Mouse (Mus musculus): ENCODE measurements around the gene Hipk3. TPM values are rescaled to one million over a fixed set of nuclear protein-coding genes. Genes with fewer than 3 reads are reported as not detected.

Gene Hipk3
- total RNA-seq, 2 experiments from 2014 or later = 50.7 to 52.9 TPM

DNA sequence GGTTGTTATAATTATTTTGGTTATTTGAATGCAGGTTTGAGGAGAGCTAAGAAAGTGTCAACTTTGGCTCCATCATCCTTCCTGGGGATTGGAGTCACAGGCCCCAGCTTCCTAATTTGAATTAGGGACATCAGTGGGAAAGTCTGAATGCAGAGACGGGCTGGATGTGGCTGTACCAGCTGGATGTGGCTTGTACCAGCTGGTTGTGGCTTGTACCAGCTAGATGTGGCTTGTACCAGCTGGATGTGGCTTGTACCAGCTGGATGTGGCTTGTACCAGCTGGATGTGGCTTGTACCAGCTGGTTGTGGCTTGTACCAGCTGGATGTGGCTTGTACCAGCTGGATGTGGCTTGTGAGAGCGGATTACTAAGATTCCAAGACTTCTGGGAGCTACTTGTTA is 74.8 kb downstream of the Hipk3 start:
- no peak for DNase-seq (ENCODE audit: low spot score in 2 of 2)

DNA sequence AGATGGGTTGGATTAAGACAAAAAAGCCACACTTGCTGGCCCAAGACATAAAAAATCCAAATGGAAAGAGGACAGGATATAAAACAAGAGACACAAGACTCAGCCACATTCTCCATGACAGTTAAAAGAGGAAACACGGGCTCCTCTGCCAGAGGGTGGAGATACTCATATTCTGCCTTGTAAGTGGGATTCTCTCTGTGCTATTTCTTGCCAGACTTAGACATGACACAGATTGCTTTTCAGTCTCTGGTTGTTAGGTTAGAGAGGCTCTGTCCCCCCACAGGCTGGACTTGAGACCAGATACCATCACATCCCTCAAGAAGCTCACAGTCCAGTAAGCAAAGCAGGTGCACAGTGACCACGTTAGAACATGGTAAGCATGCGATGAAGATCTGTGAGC is 81.2 kb downstream of the Hipk3 start:
- no peak for DNase-seq (ENCODE audit: low spot score in 2 of 2)

DNA sequence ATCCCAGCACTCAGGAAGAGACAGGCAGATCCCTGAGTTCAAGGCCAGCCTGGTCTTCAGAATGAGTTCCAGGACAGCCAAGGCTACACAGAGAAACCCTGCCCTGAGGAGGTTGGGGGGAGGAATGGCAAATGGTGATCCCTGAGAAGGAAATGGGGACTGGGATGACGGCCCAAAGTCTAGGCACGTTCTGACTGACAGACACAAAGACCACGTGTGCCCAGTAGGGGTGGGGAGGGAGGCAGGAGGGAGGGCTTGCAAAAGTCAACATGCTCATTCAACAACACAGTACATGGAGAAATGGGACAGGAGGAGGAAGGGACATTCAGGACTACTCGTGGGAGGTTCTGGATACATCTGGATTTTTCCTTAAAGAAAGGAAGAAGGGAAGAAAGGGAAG is 81.8 kb downstream of the Hipk3 start:
- DNase-seq (ENCODE audit: low spot score in 2 of 2) = no peak

GRCm38 (mm10) chr2:104411806-104412205 is 82.4 kb downstream of the Hipk3 start:
- no peak for DNase-seq (ENCODE audit: low spot score in 2 of 2)

DNA sequence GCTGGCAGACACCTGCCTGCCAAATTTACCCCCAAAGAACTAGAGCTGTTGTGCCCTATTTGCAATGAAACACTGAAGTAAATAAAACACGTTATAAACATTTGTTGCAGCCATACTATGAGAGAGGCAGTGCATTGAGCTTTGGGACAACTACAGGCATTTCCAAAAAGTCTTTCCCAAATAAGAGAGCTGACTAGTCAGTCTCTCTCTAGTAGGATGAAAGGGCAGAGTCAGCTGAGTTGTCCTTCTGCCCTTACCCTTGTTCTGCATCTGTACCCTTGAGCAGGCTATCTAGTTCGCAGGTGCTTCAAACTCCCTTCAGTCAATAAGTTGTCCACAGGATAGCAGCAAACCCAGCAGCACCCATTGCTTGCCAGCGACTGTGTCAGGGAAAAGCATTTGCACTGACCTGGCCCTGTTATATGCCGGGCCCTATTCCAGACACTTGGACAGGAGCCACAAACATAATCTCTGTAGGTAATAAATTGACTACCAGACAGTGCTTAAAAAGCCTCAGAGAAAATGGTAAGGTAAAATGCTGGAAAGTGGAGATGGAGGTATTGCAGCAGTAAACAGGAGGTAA is 83.2 kb downstream of the Hipk3 start, which contains the start of gene D430041D05Rik:
Gene D430041D05Rik, minus strand, starts transcription at position 51 of the 583 bp plus-strand sequence.
- no peak for DNase-seq (ENCODE audit: low spot score in 2 of 2)

- peak; percentile 57 to 60 for DNase-seq (ENCODE audit: low spot score in 2 of 2)
These were observed 84.1 kb downstream of the Hipk3 start for GRCm38 (mm10) chr2:104409851-104410821.

DNA sequence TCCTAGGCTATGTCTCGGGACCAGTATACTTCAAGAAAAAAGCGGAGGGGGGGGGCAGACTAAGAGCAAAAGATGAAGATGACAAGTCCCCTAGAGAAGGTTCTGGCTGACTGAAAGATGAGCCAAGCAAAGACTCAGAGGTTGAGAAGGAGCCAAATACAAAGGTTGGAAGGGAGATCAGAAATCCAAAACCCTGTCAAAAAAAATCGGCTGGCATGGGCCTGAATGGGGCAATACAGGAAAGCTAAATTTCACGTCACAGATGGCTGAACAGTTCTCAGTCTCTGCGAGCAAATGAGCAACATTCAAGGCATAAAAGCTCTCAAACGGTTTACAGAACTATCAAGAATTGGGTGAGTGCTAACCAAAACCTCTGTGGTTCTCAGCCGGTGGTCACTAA is 85.9 kb downstream of the Hipk3 start:
- DNase-seq (ENCODE audit: low spot score in 2 of 2) = no peak

GRCm38 (mm10) chr2:104407913-104408312 is 86.3 kb downstream of the Hipk3 start:
- no peak for DNase-seq (ENCODE audit: low spot score in 2 of 2)

GRCm38 (mm10) chr2:104404036-104404435 is 90.2 kb downstream of the Hipk3 start:
- no peak for DNase-seq (ENCODE audit: low spot score in 2 of 2)

GRCm38 (mm10) chr2:104398651-104399290 is 95.5 kb downstream of the Hipk3 start:
- DNase-seq (ENCODE audit: low spot score in 2 of 2) = no peak

- DNase-seq (ENCODE audit: low spot score in 2 of 2) = no peak
These were observed 98.3 kb downstream of the Hipk3 start for GRCm38 (mm10) chr2:104395961-104396360.

DNA sequence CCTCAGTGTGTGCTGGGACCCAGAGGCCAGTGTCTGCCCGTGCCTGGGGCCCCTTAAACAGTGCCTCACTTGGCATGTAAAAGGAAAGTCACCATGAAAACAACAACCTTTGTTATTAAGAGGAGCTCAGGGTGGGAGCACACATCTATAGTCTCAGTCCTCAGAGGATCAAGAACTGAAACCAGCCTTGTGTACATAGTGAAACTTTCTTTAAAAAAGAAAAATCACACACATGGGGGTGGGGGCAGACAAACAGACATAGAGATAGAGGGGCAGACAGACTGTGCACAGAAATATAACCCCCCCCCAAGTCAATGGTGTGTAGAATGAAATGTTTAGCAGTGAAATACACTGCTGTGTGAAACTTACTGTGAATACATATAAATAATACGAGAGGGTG is 99.5 kb downstream of the Hipk3 start:
- no peak for DNase-seq (ENCODE audit: low spot score in 2 of 2)

- DNase-seq (ENCODE audit: low spot score in 2 of 2) = no peak
These were observed 101.4 kb downstream of the Hipk3 start for GRCm38 (mm10) chr2:104392700-104393312.

DNA sequence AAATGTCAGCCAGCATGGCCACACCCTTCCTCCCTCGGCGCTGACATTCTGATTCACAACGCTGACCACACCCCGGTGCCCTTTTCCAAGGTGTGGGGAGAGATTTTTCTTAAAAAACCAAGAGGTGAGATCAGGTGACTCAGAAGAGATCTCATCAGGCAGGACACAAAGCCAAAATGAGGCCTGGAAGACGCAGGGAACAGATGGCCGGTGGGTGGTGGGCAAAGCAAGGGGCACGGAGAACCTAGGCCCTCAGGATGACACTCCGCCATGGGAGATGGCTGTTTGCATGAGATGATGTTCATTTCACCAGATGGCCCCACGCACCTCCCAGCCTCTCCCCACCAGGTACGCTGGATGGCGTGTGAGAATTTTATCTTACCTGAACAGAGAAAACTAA is 105.0 kb downstream of the Hipk3 start:
- no peak for DNase-seq (ENCODE audit: low spot score in 2 of 2)

DNA sequence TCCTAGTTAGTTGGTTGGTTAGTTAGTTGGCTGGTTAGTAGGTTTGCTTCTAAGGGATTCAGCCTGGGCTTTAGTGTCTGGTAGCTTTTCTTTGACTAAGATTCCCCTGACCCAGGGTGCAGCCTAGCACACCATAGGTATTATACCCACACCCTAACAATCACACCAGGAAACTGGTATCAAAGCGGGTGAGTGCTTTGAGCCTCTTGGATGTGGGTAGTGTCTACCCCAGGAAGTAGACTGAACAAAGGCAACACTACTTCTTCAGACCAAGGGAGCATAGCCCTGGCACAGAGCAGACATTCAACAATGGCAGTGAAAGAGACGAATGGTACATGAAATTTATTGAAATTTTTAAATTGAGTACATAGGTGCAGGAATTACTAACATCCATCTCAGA is 108.3 kb downstream of the Hipk3 start:
- DNase-seq (ENCODE audit: low spot score in 2 of 2) = no peak

DNA sequence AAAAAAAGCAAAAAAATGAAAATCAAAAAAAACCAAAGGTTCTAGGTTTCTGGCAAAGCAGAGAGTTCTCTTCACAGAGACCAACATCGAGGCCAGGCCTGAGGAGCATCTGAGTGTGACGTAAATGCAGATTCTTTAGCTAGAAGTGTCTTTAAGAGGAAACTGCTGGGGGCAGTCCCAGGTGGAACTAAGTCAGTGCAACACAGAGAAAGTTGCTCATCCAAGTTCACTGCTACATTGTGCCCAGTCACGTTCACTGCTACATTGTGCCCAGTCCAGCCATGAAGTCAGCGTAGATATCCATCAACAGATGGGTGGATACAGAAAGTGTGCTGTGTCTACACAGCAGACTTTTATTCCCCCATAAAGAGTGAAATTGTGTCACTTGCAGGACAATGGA is 110.7 kb downstream of the Hipk3 start:
- no peak for DNase-seq (ENCODE audit: low spot score in 2 of 2)

DNA sequence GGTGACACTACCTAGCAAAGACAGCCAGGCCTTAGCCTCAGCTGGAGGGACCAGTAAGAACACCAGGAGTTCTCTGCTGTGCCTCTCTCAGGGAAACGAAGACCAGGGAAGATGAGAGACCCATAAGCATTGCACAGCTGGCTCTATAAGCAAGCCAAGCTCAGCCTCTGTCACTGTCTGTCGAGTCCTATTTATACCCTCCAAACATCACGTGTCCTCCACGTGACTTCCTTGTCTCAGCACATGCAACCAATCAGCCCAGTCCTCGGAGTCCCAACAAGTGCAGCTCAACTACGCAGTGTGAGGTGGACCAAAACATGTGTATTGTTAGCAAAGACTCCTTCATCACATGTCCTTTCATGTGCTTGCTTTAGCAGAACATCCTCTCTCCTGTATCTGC is 111.4 kb downstream of the Hipk3 start:
- DNase-seq (ENCODE audit: low spot score in 2 of 2) = no peak

DNA sequence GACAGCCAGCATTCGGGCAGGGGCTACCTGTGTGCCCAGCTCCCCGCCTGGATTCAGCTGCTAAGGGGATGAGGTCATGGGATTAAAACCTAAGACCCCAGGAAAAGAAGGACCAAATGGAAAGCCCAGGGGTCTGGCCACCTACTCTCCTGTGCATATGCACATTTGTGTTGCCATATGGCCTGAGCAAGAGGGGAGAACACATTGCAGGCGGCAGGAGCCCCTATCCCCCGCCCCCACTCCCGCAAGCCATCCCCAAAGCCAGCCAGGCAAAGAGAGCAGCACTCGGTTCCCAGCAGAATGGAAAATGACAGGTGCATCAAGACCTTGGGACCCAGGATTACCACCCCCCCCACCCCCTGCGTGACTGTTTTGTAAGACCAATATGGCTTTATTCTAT is 114.9 kb downstream of the Hipk3 start:
- DNase-seq (ENCODE audit: low spot score in 2 of 2) = no peak

DNA sequence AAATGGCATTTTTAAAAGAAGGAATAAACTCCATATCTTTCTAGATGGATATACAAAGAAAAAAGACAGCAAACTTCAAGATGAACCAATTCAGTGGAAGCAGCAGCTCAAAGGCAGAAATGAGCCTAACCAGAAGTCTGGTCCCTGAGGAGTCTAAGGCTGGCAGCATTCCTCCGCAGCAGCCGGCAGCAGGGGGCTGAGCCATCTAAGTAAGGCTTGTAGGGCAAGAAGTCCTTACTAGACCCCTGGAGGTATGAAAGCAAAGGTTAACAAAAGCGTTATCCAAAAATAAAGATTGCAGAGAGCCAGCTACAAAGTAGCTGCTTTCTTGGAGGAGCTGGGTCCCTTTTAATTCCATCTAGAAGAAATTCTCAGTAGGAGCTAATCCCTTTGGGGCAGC is 115.5 kb downstream of the Hipk3 start:
- DNase-seq (ENCODE audit: low spot score in 2 of 2) = no peak

DNA sequence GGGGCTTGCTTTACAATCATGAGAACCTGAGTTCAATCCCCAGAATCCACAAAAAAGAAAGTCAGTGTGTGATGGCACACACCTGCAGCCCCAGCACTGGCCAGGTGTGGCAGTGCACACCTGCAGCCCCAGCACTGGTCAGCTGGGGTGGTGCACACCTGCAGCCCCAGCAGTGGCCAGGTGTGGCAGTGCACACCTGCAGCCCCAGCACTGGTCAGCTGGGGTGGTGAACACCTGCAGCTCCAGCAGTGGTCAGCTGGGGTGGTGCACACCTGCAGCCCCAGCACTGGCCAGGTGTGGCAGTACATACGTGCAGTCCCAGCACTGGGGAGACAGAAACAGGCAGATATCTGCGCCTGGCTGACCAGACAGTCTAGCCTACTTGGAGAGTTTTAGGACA is 116.3 kb downstream of the Hipk3 start:
- no peak for DNase-seq (ENCODE audit: low spot score in 2 of 2)

All from layer of hippocampus, postnatal 14 days (tissue).